Mouse (Mus musculus): ENCODE results near the gene Bms1.

- TF ChIP-seq POLR2A (IDR thresholded peaks at IDR 0.05; ENCODE audit: extremely low read depth, insufficient read depth, low read length): no peak
- no peak for TF ChIP-seq CTCF (IDR thresholded peaks at IDR 0.05; ENCODE audit: extremely low read depth, insufficient read depth, low read length)
Measured at GRCm38 (mm10) chr6:118333861-118334260, 85.4 kb downstream of the Bms1 start.

All from cortical plate, adult 2 months (tissue).